Comparison of ENCODE assay signal across 10 mouse cellular contexts in the genomic region with DNA sequence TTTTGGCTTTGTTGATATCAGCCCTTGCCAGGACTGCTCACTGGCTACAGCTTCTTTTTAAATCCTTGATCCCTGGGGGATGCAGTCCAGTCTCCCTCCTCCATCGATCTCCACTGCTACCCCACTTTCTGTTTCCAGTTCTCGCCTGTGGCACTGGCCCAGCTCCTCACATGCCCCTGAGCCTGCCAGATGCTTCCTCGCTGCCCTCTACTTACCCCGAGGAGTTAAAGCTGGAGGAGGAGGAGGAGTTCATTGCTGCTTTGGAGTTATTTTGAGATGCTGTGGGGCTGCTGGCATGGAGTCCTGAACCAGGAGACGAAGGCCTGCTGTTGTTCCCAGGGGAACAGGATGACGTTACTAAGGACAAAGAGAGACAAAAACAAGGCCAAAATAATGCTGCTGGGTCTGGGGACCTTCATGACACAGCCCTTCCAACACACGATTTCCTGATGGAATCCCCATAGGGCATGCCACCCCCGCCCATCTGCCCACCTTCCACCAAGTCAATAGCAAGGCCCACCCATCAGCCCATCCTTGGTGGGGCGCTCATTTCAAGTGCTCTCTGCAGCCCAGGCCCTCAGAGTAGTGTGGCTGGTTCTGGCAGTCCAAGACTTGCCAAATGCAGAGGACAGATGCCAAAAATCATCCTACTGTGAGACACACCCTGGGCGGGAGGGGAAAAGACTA. TPM values are rescaled to one million over a fixed set of nuclear protein-coding genes. Genes with fewer than 3 reads are reported as not detected.
DNase-seq lines count a peak whose midpoint lies in the region; ATAC-seq and TF ChIP-seq lines count a peak whose summit lies in the region.
"Had no signal": no experiment of that assay in that cellular context is flagged by ENCODE, and none has a peak within 500 bp of the region (broad histone marks: within the 10 kb centered on the region; RNA-seq: fewer than 3 reads in every experiment).

No protein-coding gene starts in this region.

- no peaks in the 10 kb centered on the region for H3K4me1 ChIP-seq in spleen, adult 2 months (ENCODE audit: control insufficient read depth, insufficient read depth, insufficient read length)
- H3K4me1 ChIP-seq in intestine, embryonic 16.5 days (ENCODE audit: control insufficient read depth, insufficient read depth, low read length), result no peaks in the 10 kb centered on the region

- no peaks in the 10 kb centered on the region for H3K9me3 ChIP-seq in intestine, embryonic 16.5 days (ENCODE audit: control insufficient read depth, low read length)
- H3K9me3 ChIP-seq: limb, embryonic 12.5 days had no signal

- no peak overlapping the region for H3K4me2 ChIP-seq in intestine, embryonic 16.5 days (ENCODE audit: low read depth, low read length)
- H3K4me2 ChIP-seq: limb, embryonic 12.5 days had no signal

- H3K4me3 ChIP-seq in spleen, adult 2 months (ENCODE audit: extremely low read depth, insufficient read depth, insufficient read length), result no peak overlapping the region
- no peak overlapping the region for H3K4me3 ChIP-seq in intestine, embryonic 16.5 days (ENCODE audit: low read length)
- H3K4me3 ChIP-seq: embryonic facial prominence, embryonic 10.5 days; limb, embryonic 12.5 days had no signal

- WGBS in spleen, adult 2 months, result 75% methylated on average over 10 of the region's 10 CpGs
- WGBS in intestine, embryonic 16.5 days, result 69% methylated on average over 10 of the region's 10 CpGs

- peak; percentile 21 for DNase-seq in cerebellum, adult 9-11 months
- no peak for DNase-seq in cerebellum, adult 8-10 months
- DNase-seq in spleen, adult 2 months (ENCODE audit: low read depth in 1 of 2, low spot score in 2 of 2), result no peak
- no peak for DNase-seq in spleen, adult 18-20 months
- peak; percentile 40 to 71 for DNase-seq in kidney, postnatal 25 days
- no peak for DNase-seq in cerebellum, adult 11 months

- TF ChIP-seq POLR2A in spleen, adult 2 months (IDR thresholded peaks at IDR 0.05; ENCODE audit: low read depth, low read length), result no peak

- no peak for ATAC-seq in intestine, embryonic 16.5 days
- no peak for ATAC-seq in cerebellum, adult (ENCODE audit: insufficient number of reproducible peaks, low FRiP score, low TSS enrichment)

- H3K36me3 ChIP-seq in spleen, adult 2 months (ENCODE audit: control insufficient read depth, insufficient read depth, low read length), result no peaks in the 10 kb centered on the region
- H3K36me3 ChIP-seq in intestine, embryonic 16.5 days (ENCODE audit: control insufficient read depth, insufficient read depth, low read length), result no peaks in the 10 kb centered on the region
- H3K36me3 ChIP-seq: embryonic facial prominence, embryonic 10.5 days; limb, embryonic 12.5 days had no signal

- TF ChIP-seq CTCF in spleen, adult 2 months (IDR thresholded peaks at IDR 0.05; ENCODE audit: extremely low read depth, insufficient read depth, insufficient read length, insufficient replicate concordance), result no peak

- H3K27ac ChIP-seq in spleen, adult 2 months (ENCODE audit: insufficient read depth, low read length), result peak overlapping the region; percentile 21; the same call in 1 of the 2 replicates
- H3K27ac ChIP-seq in intestine, embryonic 16.5 days (ENCODE audit: low read length), result no peak overlapping the region
- H3K27ac ChIP-seq: embryonic facial prominence, embryonic 10.5 days; limb, embryonic 12.5 days had no signal

- no peaks in the 10 kb centered on the region for H3K27me3 ChIP-seq in spleen, adult 2 months (ENCODE audit: control insufficient read depth, insufficient read depth, low read length)
- no peaks in the 10 kb centered on the region for H3K27me3 ChIP-seq in intestine, embryonic 16.5 days (replicated peaks; ENCODE audit: control insufficient read depth, insufficient read depth, low read length)
- H3K27me3 ChIP-seq: limb, embryonic 12.5 days had no signal

- H3K9ac ChIP-seq in intestine, embryonic 16.5 days (ENCODE audit: low read depth, low read length), result no peak overlapping the region
- H3K9ac ChIP-seq: limb, embryonic 12.5 days had no signal

RNA-seq across cellular contexts. Expression of gene Tmem136, which starts 10.9 kb away (rescaled TPM):
- 0.55 and 0.60 TPM in 2 replicates for polyA plus RNA-seq in spleen, adult 2 months (2012; rRNA removed)
- 3.3 and 3.4 TPM in 2 replicates for polyA plus RNA-seq in intestine, embryonic 16.5 days (2015; fragmentation: Nextera tagmentation; extraction: Ambion mirVana)

RNA-seq across cellular contexts. Expression of gene Arhgef12, which starts 20.2 kb away (rescaled TPM):
- polyA plus RNA-seq in spleen, adult 2 months (2012; rRNA removed), result 7.1 and 9.0 TPM in 2 replicates
- 5.2 and 5.6 TPM in 2 replicates for polyA plus RNA-seq in intestine, embryonic 16.5 days (2015; fragmentation: Nextera tagmentation; extraction: Ambion mirVana)

Comparison
In these comparisons a context has a peak if more than half of its experiments do, and no peak if none do; other contexts are left out.
1. DNase-seq: peak in cerebellum, adult 9-11 months (single experiment) and kidney, postnatal 25 days (2 of 2); none in cerebellum, adult 8-10 months (single experiment), spleen, adult 2 months (0 of 2), spleen, adult 18-20 months (0 of 2) and cerebellum, adult 11 months (single experiment).